Mouse (Mus musculus): ENCODE measurements around the gene Smurf2. TPM values are rescaled to one million over a fixed set of nuclear protein-coding genes. Genes with fewer than 3 reads are reported as not detected.

The Smurf2 gene
- polyA plus RNA-seq, 1 experiment: 56.3 TPM

DNA sequence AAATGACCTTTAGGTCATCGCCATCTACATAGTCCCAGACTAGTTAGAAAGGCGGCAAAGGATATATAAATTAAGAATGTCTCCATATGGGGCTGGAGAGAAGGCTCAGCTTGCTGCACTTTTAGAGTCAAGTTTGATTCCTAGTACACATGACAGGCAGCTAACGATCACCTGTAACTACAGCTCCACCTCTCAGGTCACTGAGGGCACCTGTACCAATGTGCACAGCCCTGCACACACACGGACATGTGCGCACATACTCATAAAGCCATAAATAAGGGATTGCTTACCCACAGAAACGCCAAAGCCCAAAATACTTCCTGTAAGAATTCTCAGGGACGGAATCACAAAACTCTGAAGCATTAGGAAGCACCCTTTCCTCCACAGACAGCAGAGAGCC is 92.4 kb downstream of the Smurf2 start:
- Histone ChIP-seq H3K4me3 (ENCODE audit: insufficient read depth, low read length) (no peak overlapping the region), H3K4me1 (ENCODE audit: control insufficient read depth, insufficient read depth, low read length) (no peaks in the 10 kb centered on the region)
- TF ChIP-seq CTCF (IDR thresholded peaks at IDR 0.05; ENCODE audit: borderline replicate concordance, insufficient read depth, low read length) (no peak), POLR2A (IDR thresholded peaks at IDR 0.05; ENCODE audit: low read depth, low read length) (no peak)

DNA sequence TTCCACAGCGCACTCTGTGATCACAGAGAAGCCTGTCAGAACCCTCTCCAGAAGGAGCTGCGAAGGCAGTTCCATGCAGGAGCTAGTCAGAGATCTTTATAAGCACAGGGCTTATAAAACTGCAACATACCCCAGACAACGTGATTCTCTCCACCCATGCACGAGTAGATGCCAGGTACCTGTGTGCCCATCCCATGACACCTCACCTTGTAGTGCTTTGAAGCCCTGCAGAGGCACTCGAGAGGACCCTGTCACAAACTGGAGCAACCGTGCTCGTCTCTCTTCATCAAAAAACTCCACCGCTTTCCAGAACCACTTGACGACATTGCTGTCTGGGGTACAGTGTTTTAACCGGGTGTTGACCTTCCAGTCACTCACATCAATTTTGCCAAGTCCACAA is 96.1 kb downstream of the Smurf2 start:
- TF ChIP-seq CTCF (IDR thresholded peaks at IDR 0.05; ENCODE audit: borderline replicate concordance, insufficient read depth, low read length) (no peak), POLR2A (IDR thresholded peaks at IDR 0.05; ENCODE audit: low read depth, low read length) (no peak)
- Histone ChIP-seq H3K27ac (ENCODE audit: insufficient read depth, low read length) (no peak overlapping the region), H3K4me3 (ENCODE audit: insufficient read depth, low read length) (no peak overlapping the region)

More for the DNA sequence above, 92.4 kb downstream of the Smurf2 start:
- H3K27ac ChIP-seq (ENCODE audit: insufficient read depth, low read length): no peak overlapping the region

DNA sequence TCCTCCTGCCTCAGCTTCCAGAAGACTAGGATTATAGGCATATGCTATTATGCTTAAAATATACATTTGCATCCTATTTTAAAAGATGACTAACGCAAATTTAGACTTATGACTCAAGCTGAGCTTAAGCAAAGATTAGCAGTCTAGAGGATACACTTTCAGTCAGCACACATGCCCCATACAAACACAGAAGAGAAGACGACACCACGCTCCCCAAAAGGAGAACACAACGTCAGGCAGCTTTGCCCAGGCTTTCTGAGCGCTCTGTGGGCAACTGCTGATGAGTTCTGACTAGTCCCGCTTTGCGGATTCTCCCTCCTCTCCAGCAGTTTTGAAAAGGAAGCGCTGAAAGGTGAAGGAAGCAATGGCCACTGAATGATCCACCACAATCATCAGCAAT is 96.8 kb downstream of the Smurf2 start:
- Histone ChIP-seq H3K4me1 (ENCODE audit: control insufficient read depth, insufficient read depth, low read length) (0 out of 2 replicates have a peak, but pooled peaks cover 2% of the 10 kb centered on the region), H3K4me3 (ENCODE audit: insufficient read depth, low read length) (no peak overlapping the region), H3K27ac (ENCODE audit: insufficient read depth, low read length) (no peak overlapping the region)
- no peak for TF ChIP-seq POLR2A (IDR thresholded peaks at IDR 0.05; ENCODE audit: low read depth, low read length)
- no peak for TF ChIP-seq CTCF (IDR thresholded peaks at IDR 0.05; ENCODE audit: borderline replicate concordance, insufficient read depth, low read length)

More for the DNA sequence above, 96.1 kb downstream of the Smurf2 start:
- 0 out of 2 replicates have a peak, but pooled peaks cover 2% of the 10 kb centered on the region for H3K4me1 ChIP-seq (ENCODE audit: control insufficient read depth, insufficient read depth, low read length)

DNA sequence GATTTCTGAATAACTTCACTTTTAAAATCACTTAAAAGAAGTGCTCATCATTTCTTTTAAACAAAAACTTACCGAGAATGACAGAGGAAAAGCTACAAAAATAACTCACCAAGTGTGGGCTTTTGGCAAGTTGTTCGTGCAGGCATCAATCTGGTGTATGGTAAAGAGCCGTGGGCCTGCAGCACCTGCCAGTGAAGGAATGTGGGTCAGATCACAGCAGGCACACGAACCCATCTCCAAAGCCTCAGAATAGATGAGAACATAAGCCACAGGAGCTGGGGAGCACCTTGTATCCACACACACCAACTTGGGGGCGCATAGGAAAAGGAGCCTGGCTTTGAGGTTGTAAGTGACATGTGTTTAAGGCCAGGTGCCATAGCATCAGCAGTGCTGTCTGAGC is 97.6 kb downstream of the Smurf2 start:
- H3K4me3 ChIP-seq (ENCODE audit: insufficient read depth, low read length): no peak overlapping the region
- no peak overlapping the region for H3K27ac ChIP-seq (ENCODE audit: insufficient read depth, low read length)
- 0 out of 2 replicates have a peak, but pooled peaks cover 2% of the 10 kb centered on the region for H3K4me1 ChIP-seq (ENCODE audit: control insufficient read depth, insufficient read depth, low read length)
- TF ChIP-seq CTCF (IDR thresholded peaks at IDR 0.05; ENCODE audit: borderline replicate concordance, insufficient read depth, low read length): no peak
- no peak for TF ChIP-seq POLR2A (IDR thresholded peaks at IDR 0.05; ENCODE audit: low read depth, low read length)

DNA sequence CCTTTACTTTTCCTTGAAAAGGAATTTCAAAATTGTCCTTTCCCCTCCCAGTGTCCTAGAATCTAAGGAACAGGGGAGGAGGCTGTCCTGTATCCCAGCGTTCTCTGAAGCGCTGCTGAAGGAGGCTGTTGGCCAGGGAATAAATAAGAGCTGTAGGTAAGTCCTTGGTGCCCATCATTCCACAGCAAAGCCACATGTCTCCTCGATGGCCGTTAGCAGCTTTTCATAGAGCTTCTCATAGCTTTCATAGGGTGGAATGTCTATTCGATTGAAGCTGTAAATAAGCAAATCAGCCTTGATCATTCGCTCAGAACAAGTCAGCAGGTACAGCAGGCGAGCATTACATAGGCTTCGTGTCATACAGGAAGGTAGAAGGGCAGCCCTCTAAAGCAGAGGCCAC is 98.0 kb downstream of the Smurf2 start:
- H3K4me1 ChIP-seq (ENCODE audit: control insufficient read depth, insufficient read depth, low read length): 0 out of 2 replicates have a peak, but pooled peaks cover 2% of the 10 kb centered on the region
- TF ChIP-seq POLR2A (IDR thresholded peaks at IDR 0.05; ENCODE audit: low read depth, low read length) (no peak), CTCF (IDR thresholded peaks at IDR 0.05; ENCODE audit: borderline replicate concordance, insufficient read depth, low read length) (no peak)
- no peak overlapping the region for H3K4me3 ChIP-seq (ENCODE audit: insufficient read depth, low read length)
- H3K27ac ChIP-seq (ENCODE audit: insufficient read depth, low read length): no peak overlapping the region

DNA sequence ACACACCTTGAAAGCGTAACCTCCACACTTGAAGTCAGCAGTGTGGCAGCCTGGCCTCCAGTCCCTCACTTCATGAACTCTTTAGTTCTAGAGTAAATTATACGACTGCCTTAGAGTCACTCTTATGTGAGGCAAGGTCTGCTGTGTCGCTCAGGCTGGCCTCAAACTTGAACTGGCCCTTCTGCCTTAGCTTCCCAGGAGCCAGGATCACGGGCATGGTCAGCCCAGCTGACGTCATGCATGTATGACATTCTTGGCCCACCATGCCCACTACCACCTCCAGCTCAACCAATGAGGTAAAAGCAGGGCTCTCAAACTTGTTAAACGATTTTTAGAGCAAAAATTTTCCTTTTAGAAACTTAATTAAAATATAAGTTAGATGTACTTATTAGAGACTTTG is 99.1 kb downstream of the Smurf2 start:
- H3K27ac ChIP-seq (ENCODE audit: insufficient read depth, low read length): no peak overlapping the region
- no peak for TF ChIP-seq POLR2A (IDR thresholded peaks at IDR 0.05; ENCODE audit: low read depth, low read length)
- TF ChIP-seq CTCF (IDR thresholded peaks at IDR 0.05; ENCODE audit: borderline replicate concordance, insufficient read depth, low read length): no peak

DNA sequence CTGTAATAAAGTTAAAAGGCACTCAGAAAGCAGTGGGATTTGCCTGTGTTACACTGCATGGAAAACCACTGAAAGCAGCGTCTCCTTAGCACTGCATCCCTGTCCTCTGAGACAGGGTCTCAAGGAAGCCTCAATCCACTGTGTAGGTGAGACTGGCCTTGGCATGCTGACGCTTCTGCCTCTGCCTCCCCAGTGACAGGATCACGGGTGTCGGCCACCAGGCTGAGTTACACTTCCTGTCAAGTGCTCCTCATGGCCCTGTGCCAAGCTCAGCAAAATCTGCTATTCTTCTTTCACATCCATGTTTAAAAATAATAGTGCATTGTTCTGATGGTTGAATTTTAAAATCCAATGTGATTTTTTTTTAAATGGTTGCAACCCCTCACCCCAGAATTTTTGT is 99.5 kb downstream of the Smurf2 start:
- no peak for TF ChIP-seq CTCF (IDR thresholded peaks at IDR 0.05; ENCODE audit: borderline replicate concordance, insufficient read depth, low read length)
- TF ChIP-seq POLR2A (IDR thresholded peaks at IDR 0.05; ENCODE audit: low read depth, low read length): no peak
- Histone ChIP-seq H3K4me3 (ENCODE audit: insufficient read depth, low read length) (no peak overlapping the region), H3K27ac (ENCODE audit: insufficient read depth, low read length) (no peak overlapping the region)

More for the DNA sequence above, 99.1 kb downstream of the Smurf2 start:
- Histone ChIP-seq H3K4me3 (ENCODE audit: insufficient read depth, low read length) (no peak overlapping the region), H3K4me1 (ENCODE audit: control insufficient read depth, insufficient read depth, low read length) (0 out of 2 replicates have a peak, but pooled peaks cover 2% of the 10 kb centered on the region)

DNA sequence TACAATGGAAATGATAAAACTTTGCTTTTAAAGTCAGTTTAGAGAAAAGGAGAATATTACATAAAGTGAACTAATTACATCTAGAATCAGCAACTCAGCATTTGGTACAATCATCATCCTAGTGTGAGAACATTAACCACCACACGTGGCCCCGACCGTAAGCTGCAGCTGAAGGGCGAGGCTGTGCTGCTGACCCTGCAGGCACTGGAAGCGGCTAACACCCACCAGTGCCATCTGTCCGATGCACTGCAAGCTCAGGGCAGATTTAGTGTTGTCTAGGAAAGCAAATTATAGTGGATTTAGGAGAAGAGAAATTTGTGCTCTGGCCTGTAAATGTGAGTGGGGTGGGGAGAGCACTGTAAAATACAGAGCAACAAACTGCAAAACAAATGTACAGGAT is 100.3 kb downstream of the Smurf2 start:
- no peak overlapping the region for H3K4me3 ChIP-seq (ENCODE audit: insufficient read depth, low read length)
- TF ChIP-seq POLR2A (IDR thresholded peaks at IDR 0.05; ENCODE audit: low read depth, low read length): no peak
- no peak for TF ChIP-seq CTCF (IDR thresholded peaks at IDR 0.05; ENCODE audit: borderline replicate concordance, insufficient read depth, low read length)
- H3K27ac ChIP-seq (ENCODE audit: insufficient read depth, low read length): no peak overlapping the region
- H3K4me1 ChIP-seq (ENCODE audit: control insufficient read depth, insufficient read depth, low read length): 0 out of 2 replicates have a peak, but pooled peaks cover 2% of the 10 kb centered on the region

More for the DNA sequence above, 99.5 kb downstream of the Smurf2 start:
- 0 out of 2 replicates have a peak, but pooled peaks cover 2% of the 10 kb centered on the region for H3K4me1 ChIP-seq (ENCODE audit: control insufficient read depth, insufficient read depth, low read length)

DNA sequence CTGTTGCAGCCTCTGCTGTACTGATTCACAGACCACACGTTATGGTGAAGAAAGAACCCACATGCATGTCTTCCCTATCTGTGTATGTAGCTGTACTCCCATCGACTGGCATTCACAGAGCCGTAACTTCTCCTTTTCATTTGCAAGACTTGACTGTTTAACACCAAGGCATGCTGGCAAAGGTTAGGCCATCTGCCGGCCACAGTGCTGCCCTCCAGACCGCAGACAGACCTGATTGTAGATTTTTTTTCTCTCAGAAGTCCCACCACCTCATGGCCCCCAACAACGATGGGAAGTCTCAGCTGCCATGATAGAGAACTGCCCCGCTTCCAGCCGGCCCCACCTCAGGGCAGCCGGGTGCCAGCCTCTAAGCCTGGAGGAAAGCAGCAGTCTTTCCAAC is 100.9 kb downstream of the Smurf2 start:
- Histone ChIP-seq H3K4me3 (ENCODE audit: insufficient read depth, low read length) (no peak overlapping the region), H3K27ac (ENCODE audit: insufficient read depth, low read length) (no peak overlapping the region), H3K4me1 (ENCODE audit: control insufficient read depth, insufficient read depth, low read length) (0 out of 2 replicates have a peak, but pooled peaks cover 2% of the 10 kb centered on the region)
- no peak for TF ChIP-seq CTCF (IDR thresholded peaks at IDR 0.05; ENCODE audit: borderline replicate concordance, insufficient read depth, low read length)
- TF ChIP-seq POLR2A (IDR thresholded peaks at IDR 0.05; ENCODE audit: low read depth, low read length): no peak

DNA sequence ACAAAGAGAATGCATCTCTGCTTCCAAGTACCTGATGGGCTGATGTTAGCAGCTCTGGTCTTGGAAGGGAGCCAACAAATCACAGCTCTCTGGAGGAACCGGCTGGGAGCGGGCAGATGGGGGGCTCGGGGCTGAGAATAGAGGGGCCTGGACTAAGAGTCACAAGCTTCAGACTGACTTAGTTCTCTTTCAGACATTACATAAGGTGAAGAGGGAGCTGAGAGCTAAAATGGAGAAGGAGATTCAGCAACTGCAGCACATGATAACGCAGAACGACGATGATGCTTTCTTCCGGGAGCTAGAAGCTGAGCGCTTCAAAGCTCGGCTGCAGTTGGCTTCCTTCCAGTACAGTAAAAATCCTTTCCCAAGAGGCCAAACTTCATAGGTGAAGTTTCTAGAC is 102.2 kb downstream of the Smurf2 start:
- Histone ChIP-seq H3K4me1 (ENCODE audit: control insufficient read depth, insufficient read depth, low read length) (0 out of 2 replicates have a peak, but pooled peaks cover 2% of the 10 kb centered on the region), H3K27ac (ENCODE audit: insufficient read depth, low read length) (no peak overlapping the region)

More for the DNA sequence above, 102.2 kb downstream of the Smurf2 start:
- TF ChIP-seq CTCF (IDR thresholded peaks at IDR 0.05; ENCODE audit: borderline replicate concordance, insufficient read depth, low read length): no peak
- TF ChIP-seq POLR2A (IDR thresholded peaks at IDR 0.05; ENCODE audit: low read depth, low read length): no peak
- no peak overlapping the region for H3K4me3 ChIP-seq (ENCODE audit: insufficient read depth, low read length)

Measured in embryonic fibroblast, embryonic 13.5 days (primary cell).